Mouse (Mus musculus) myocyte (in vitro differentiated cells): Measurements from ENCODE around the gene Tfap2b.

Experiments used
- MAX ChIP-seq: IDR thresholded peaks from one replicate; pipeline ENCODE4 v1.6.1; 2011; ENCODE audit warnings: low read depth, mild to moderate bottlenecking, control low read depth
- MYOG ChIP-seq, 3 experiments: IDR thresholded peaks; one replicate each; pipeline ENCODE4 v1.6.1; 2011; ENCODE audit warnings: control low read depth in 2 of 3, low read depth in 2 of 3, mild to moderate bottlenecking in 2 of 3; ENCODE audit not compliant: insufficient read length in 2 of 3, control insufficient read depth in 1 of 3, insufficient read depth in 1 of 3
- POLR2A ChIP-seq: IDR thresholded peaks from one replicate; pipeline ENCODE4 v1.6.1; 2011; ENCODE audit warnings: low read depth, mild to moderate bottlenecking, control low read depth, moderate library complexity; ENCODE audit not compliant: insufficient read length
- POLR2AphosphoS2 ChIP-seq: IDR thresholded peaks from one replicate; pipeline ENCODE4 v1.6.1; 2011; ENCODE audit warnings: low read depth, control low read depth; ENCODE audit not compliant: insufficient read length
- TCF12 ChIP-seq: IDR thresholded peaks from one replicate; pipeline ENCODE4 v1.6.1; 2011; ENCODE audit warnings: mild to moderate bottlenecking, control low read depth; ENCODE audit not compliant: poor library complexity, insufficient read depth, severe bottlenecking
- USF1 ChIP-seq: IDR thresholded peaks from one replicate; pipeline ENCODE4 v1.6.1; 2011; ENCODE audit warnings: low read depth, mild to moderate bottlenecking, control low read depth, moderate library complexity

DNA sequence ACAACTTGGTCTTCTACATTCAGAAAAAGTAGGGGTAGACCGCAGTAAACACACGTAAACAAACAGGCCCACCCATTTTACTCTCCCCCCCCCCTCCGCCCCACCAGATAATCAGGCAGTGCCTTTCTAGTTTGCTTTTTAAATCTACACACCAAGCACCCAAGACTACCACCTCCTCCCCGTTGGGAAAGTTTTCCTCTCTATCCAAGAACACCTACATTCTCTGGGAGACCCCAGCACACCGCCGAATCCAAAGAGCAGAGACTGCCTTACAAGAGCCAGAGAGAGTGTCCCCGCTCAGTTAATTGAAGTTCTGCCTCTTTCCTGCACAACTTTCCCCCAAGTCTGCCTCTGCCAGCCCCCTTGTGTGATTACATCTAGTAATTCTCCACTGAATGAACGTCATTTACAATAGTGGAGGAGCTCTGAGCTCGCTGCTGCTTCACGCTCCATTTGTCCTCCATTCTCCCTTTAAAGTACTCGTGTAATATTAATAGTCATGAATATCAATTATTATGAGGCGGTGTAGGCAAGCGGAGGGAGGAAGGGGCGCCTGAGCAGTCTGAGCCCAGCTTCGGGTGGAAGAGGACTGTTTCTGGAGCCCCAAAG is 2.9 kb downstream of the Tfap2b start:
- TF ChIP-seq POLR2A (no peak), USF1 (no peak), POLR2AphosphoS2 (no peak), TCF12 (no peak), MAX (no peak), MYOG (IDR thresholded peaks at IDR 0.05; ENCODE audit: control insufficient read depth in 1 of 3, insufficient read depth in 1 of 3, insufficient read length in 2 of 3, low read depth in 2 of 3) (no peak)
